Comparison of ENCODE assay signal across 17 mouse cellular contexts in genomic region chr3:37804941-37805804, GRCm38 (mm10).
DNase-seq lines count a peak whose midpoint lies in the region; ATAC-seq and TF ChIP-seq lines count a peak whose summit lies in the region.
"Had no signal": no experiment of that assay in that cellular context is flagged by ENCODE, and none has a peak within 500 bp of the region (broad histone marks: within the 10 kb centered on the region; RNA-seq: fewer than 3 reads in every experiment).

No protein-coding gene starts in this region.

- WGBS in forebrain, embryonic 16.5 days = 82% methylated on average over 9 of the region's 9 CpGs
- WGBS in forebrain, embryonic 12.5 days = 88% methylated on average over 9 of the region's 9 CpGs
- WGBS in limb, embryonic 14.5 days = 25% methylated on average over 9 of the region's 9 CpGs

- 0 out of 2 replicates have a peak, but pooled peaks cover 7% of the 10 kb centered on the region for H3K9me3 ChIP-seq in forebrain, embryonic 16.5 days (ENCODE audit: control insufficient read depth, low read length)
- peaks cover 5% of the 10 kb centered on the region; the same call in 1 of the 2 replicates for H3K9me3 ChIP-seq in forebrain, embryonic 12.5 days
- peaks cover 5% of the 10 kb centered on the region; the same call in 1 of the 2 replicates for H3K9me3 ChIP-seq in limb, embryonic 14.5 days (ENCODE audit: control insufficient read depth, low read length)
- H3K9me3 ChIP-seq: liver, embryonic 15.5 days had no signal

- no peak overlapping the region for H3K9ac ChIP-seq in forebrain, embryonic 16.5 days (replicated peaks; ENCODE audit: low read depth, low read length)
- no peak overlapping the region for H3K9ac ChIP-seq in forebrain, embryonic 12.5 days
- H3K9ac ChIP-seq in limb, embryonic 14.5 days (ENCODE audit: low read depth, low read length, severe bottlenecking) = no peak overlapping the region
- H3K9ac ChIP-seq: heart, embryonic 13.5 days; hindbrain, embryonic 14.5 days; liver, embryonic 15.5 days had no signal

- no peaks in the 10 kb centered on the region for H3K27me3 ChIP-seq in forebrain, embryonic 16.5 days (replicated peaks; ENCODE audit: control insufficient read depth, insufficient read depth, low read length)
- no peaks in the 10 kb centered on the region for H3K27me3 ChIP-seq in forebrain, embryonic 12.5 days
- H3K27me3 ChIP-seq in limb, embryonic 14.5 days (ENCODE audit: control insufficient read depth, insufficient read depth, low read length) = no peaks in the 10 kb centered on the region
- H3K27me3 ChIP-seq: liver, embryonic 15.5 days had no signal

- H3K36me3 ChIP-seq in forebrain, embryonic 16.5 days (ENCODE audit: control insufficient read depth, insufficient read depth) = no peaks in the 10 kb centered on the region
- H3K36me3 ChIP-seq in forebrain, embryonic 12.5 days (replicated peaks) = no peaks in the 10 kb centered on the region
- H3K36me3 ChIP-seq in limb, embryonic 14.5 days (ENCODE audit: control insufficient read depth, insufficient read depth, low read length) = no peaks in the 10 kb centered on the region
- H3K36me3 ChIP-seq: heart, embryonic 13.5 days; liver, embryonic 15.5 days had no signal

- H3K4me3 ChIP-seq in forebrain, embryonic 16.5 days (replicated peaks; ENCODE audit: low read length) = no peak overlapping the region
- H3K4me3 ChIP-seq in forebrain, embryonic 12.5 days (replicated peaks) = no peak overlapping the region
- no peak overlapping the region for H3K4me3 ChIP-seq in limb, embryonic 14.5 days (replicated peaks; ENCODE audit: low read length)
- H3K4me3 ChIP-seq: heart, embryonic 13.5 days; left cerebral cortex, adult 2 months; liver, embryonic 15.5 days had no signal

- TF ChIP-seq CTCF in brain, embryonic 14.5 days (IDR thresholded peaks at IDR 0.05; ENCODE audit: borderline replicate concordance, extremely low read depth, insufficient read depth, insufficient read length) = no peak

- 0 out of 2 replicates have a peak, but pooled peaks have one; percentile 23 for ATAC-seq in forebrain, embryonic 16.5 days
- ATAC-seq in forebrain, embryonic 12.5 days (ENCODE audit: low FRiP score) = no peak
- ATAC-seq in limb, embryonic 14.5 days (ENCODE audit: low FRiP score, low read depth) = peak; percentile 41

- no peak for TF ChIP-seq POLR2A in brain, embryonic 14.5 days (IDR thresholded peaks at IDR 0.05; ENCODE audit: borderline replicate concordance, extremely low read depth, insufficient read depth, insufficient read length, poor library complexity, severe bottlenecking)
- TF ChIP-seq POLR2A in limb, embryonic 14.5 days (IDR thresholded peaks at IDR 0.05; ENCODE audit: borderline replicate concordance, extremely low read depth, insufficient read depth, insufficient read length) = no peak

- DNase-seq in left cerebral cortex, adult 18-20 months (ENCODE audit: low spot score in 2 of 2) = peak; percentile 56 to 59
- no peak for DNase-seq in left cerebral cortex, adult 11 months (ENCODE audit: low spot score)
- DNase-seq in brain, embryonic 14.5 days (ENCODE audit: low read depth) = peak; percentile 40
- DNase-seq in limb, embryonic 14.5 days (ENCODE audit: low spot score) = peak; percentile 50
- no peak for DNase-seq in c-Kit-positive CD71-positive TER-119-positive erythroid progenitor cells, embryonic 14.5 days (ENCODE audit: low spot score)
- no peak for DNase-seq in B cell, adult 2 months
- DNase-seq: adrenal gland, postnatal 14 days; cerebellum, adult 18-20 months; embryo, embryonic 11 days; kidney, adult 8-10 months; lung, postnatal 36 days had no signal

- H3K4me1 ChIP-seq in forebrain, embryonic 16.5 days (replicated peaks; ENCODE audit: control insufficient read depth, insufficient read depth, low read length) = peaks cover 2% of the 10 kb centered on the region; the same call in 1 of the 2 replicates
- no peaks in the 10 kb centered on the region for H3K4me1 ChIP-seq in forebrain, embryonic 12.5 days
- peaks cover 18% of the 10 kb centered on the region for H3K4me1 ChIP-seq in limb, embryonic 14.5 days (ENCODE audit: control insufficient read depth, insufficient read depth, low read length)
- H3K4me1 ChIP-seq: liver, embryonic 15.5 days had no signal

- H3K27ac ChIP-seq in forebrain, embryonic 16.5 days (ENCODE audit: low read length) = no peak overlapping the region
- no peak overlapping the region for H3K27ac ChIP-seq in forebrain, embryonic 12.5 days
- H3K27ac ChIP-seq in limb, embryonic 14.5 days (replicated peaks; ENCODE audit: low read depth, low read length) = peak overlapping the region; percentile 44
- H3K27ac ChIP-seq: heart, embryonic 13.5 days; hindbrain, embryonic 14.5 days; left cerebral cortex, adult 2 months; liver, embryonic 15.5 days had no signal

- H3K4me2 ChIP-seq in forebrain, embryonic 16.5 days (ENCODE audit: low read length) = no peak overlapping the region
- no peak overlapping the region for H3K4me2 ChIP-seq in forebrain, embryonic 12.5 days
- H3K4me2 ChIP-seq in limb, embryonic 14.5 days (replicated peaks; ENCODE audit: low read depth, low read length, severe bottlenecking) = no peak overlapping the region
- H3K4me2 ChIP-seq: heart, embryonic 13.5 days; hindbrain, embryonic 14.5 days; liver, embryonic 15.5 days had no signal

Comparison
In these comparisons a context has a peak if more than half of its experiments do, and no peak if none do; other contexts are left out.
1. DNase-seq: peak in left cerebral cortex, adult 18-20 months (2 of 2), brain, embryonic 14.5 days (single experiment) and limb, embryonic 14.5 days (single experiment); none in left cerebral cortex, adult 11 months (single experiment), c-Kit-positive CD71-positive TER-119-positive erythroid progenitor cells, embryonic 14.5 days (single experiment) and B cell, adult 2 months (0 of 2).